Mouse (Mus musculus): Measurements from ENCODE around the gene Slco3a1. TPM values are rescaled to one million over a fixed set of nuclear protein-coding genes. Genes with fewer than 3 reads are reported as not detected.

Gene Slco3a1
- total RNA-seq, 2 experiments from 2014 or later: 3.0 to 4.6 TPM

GRCm38 (mm10) chr7:74240459-74241172 is 314.0 kb downstream of the Slco3a1 start:
- ATAC-seq (replicated peaks; ENCODE audit: low FRiP score, poor library complexity, severe bottlenecking): no peak
